Mouse (Mus musculus) 3T3-L1 (cell line): ENCODE measurements around the gene Rhd.
A peak's percentile ranks its signal among the peaks of the same experiment; 100 is the strongest.
"Not testable (repeated sequence)": the region's sequence is repeated elsewhere in the genome, so short reads cannot be mapped to it uniquely, and the experiment has no call there.

Experiments used
- DNase-seq: peaks from one replicate; pipeline ENCODE4 v3.0.0-alpha.2; 2015; ENCODE audit warnings: low read depth, low spot score

Rhd gene

DNA sequence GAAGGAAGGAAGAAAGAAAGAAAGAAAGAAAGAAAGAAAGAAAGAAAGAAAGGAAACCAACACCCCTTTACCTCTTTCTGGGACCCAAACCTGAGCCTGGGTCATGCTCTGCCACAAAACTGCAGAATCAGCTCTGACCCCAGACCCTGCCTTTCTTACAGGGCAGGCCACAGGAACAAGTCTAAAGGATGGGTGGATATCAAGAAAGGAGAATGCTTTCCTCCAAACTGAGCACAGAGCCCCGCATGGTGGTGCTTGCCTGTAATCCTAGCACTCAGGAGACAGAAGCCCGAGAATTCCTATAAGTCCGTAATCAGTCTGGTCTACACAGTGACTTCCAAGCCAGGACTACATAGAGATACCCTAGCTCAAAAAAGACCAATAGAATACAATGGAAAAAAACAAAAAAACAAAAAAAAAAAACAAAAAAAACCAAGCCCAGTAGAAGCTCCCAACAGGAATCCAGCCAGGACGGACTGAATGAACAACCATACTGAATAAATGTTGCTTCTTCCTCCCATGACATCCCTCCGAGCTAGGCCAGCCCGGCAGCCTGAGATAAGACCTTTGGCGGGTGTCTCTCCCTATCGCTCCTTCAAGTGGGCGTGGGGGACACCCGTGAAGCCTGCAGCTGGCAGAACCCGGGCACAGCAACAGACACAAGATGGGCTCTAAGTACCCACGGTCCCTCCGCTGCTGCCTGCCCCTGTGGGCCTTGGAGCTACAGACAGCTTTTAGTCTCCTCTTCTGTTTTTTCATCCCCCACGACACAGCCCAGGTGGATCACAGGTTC, at the start of gene Rhd:
Gene Rhd (plus strand): TSS at position 600 of the 793 bp plus-strand sequence.
- no peak for DNase-seq

DNA sequence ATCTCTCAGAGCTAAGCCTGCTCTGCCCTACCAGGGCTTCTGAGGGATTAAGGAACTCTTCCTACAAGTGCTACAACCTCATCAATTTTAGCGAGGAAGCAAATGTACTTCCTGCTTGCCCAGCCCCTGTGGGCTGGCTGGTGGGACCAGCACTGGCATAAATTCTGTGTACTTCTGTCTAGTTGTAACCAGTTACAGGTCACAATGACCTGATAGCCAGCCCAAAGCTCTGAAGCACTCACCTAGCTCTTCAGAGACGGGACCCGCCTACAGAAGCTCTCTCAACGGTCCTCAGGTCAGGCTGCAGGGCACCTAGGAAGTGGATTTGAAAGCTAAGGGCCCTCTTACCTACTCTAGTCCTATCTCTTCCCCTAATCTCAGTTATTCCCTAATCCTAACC, 46.6 kb upstream of the Rhd start:
- DNase-seq = no peak

DNA sequence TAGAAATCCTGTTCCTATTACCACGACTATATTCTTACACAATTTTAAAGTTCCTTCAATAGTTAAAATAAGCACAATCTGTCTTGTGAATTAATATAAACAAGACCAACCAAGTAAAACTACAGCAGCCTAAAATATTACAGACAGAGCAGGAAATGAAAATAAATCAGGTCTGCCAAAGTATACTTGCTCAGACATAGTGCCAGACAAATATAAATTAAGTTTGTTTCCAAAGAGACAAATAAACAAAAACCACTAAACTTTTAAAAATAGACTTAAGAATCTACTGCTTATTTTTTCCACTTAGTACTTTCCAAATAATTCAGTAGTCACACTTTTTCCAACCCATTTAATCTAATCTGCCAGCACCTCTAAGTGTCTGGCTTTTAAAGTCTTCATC, 43.3 kb upstream of the Rhd start:
- no peak for DNase-seq

DNA sequence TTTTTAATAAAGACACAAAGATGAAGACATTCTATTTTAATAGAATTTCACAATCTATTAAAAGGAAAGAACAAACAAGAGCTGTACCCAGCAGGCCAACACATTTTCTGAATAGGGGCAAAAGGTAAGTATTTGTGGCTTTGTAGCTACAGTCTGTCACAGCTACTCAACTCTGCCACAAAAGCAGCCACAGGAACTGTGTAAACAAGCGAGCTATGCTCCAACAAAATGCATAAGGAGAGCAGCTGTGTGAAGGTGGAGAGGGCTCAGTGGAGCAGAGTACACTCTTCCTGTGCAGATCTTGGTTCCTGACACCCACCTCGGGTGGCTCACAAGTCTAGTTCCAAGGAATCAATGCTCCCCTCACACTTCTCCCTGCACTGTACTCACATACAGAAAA, 40.8 kb upstream of the Rhd start:
- no peak for DNase-seq

DNA sequence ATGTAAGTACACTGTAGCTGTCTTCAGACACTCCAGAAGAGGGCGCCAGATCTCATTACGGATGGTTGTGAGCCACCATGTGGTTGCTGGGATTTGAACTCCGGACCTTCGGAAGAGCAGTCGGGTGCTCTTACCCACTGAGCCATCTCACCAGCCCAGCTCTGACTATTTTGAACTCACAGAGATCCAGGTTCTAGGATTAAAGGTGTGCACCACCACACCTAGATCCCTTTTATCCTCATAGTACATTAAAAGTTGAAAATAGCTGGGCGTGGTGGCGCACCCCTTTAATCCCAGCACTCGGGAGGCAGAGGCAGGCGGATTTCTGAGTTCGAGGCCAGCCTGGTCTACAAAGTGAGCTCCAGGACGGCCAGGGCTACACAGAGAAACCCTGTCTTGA, 38.5 kb upstream of the Rhd start:
- not testable (repeated sequence) for DNase-seq

DNA sequence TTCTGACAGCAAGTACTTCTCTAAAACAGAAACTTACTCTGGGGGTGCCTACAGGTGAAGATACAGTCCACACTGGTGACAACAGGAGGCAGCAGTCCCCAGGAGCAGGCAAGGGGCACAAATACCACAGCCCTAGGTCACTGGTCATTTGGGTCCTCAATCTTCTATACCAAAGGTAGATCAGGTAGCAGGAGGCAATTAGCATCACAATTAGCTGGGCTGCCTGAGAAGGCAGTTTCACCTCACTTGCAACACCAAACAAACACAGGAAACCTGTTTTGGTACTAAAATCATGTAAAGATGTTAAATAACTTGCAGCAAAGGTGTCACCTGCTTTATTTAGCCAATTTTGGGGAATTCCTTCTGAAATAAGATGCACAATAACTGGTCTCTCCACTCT, 38.0 kb upstream of the Rhd start:
- no peak for DNase-seq

DNA sequence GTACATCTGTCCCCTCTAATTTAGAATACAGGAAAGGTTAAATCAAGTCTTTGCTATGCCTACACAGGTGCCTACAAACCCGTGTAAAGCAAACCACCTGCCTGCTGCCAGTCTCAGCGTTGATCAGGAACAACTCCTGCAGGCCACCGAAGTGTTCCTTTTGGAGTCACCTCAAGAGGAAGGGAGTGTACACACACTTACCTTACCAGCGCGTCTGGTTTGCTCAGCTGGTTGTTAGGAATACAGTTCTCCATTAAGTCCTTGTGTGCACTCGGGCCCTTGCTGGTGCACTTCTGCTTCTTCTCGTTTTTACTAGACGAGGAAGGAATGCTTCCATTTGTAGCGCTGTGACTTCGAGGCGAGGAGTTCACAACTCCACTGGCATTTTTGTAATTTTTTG, 36.5 kb upstream of the Rhd start:
- no peak for DNase-seq

DNA sequence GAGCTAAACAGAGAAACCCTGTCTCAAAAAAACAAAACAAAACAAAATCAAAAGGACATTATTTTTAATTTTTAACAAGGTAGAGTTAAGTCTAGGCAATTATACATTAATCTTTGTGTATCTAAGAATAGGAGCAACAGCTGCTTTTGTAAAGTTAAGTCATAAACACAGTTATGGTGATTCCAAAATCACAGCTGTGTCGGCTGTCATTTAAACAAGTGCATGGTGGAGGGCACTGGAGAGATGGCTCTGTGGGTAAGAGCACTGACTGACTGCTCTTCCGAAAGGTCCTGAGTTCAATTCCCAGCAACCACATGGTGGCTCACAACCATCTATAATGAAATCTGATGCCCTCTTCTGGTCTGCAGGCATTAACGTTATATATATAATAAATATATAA, 32.4 kb upstream of the Rhd start:
- DNase-seq = no peak

DNA sequence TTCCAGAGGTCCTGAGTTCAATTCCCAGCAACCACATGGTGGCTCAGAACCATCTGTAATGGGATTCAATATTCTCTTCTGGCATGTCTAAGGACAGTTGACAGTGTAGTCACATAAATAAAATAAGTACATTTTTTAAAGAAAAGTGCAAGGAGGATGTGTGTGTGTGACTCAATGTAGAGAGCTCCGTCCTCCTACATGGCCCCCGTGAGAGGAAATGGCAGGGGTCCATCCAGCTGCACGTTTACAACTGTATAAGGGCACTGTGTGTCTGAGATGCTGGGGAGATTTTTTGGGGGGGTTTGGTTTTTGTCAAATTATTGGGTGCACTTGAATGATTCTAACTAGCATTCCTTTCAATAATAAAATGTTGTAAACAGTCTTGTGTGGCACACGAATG, 28.9 kb upstream of the Rhd start:
- no peak for DNase-seq

DNA sequence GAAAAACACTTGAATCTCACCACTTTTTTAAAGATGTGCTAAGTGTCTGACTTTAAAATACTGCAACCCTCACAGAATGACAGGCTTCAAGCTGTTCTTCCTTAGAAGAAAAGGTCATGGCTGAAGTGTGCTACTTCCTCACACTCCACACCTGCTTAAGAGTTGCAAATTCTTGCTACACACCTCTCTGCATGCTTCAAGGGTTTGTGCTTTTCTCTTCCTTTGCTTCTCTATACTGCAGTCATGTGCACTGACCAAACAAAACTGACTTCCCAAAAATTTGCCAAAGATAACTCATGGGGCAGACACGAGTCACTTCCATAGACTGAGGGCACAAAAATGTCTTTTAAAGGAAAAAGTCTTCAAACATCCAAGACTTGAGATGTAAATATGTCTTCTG, 26.1 kb upstream of the Rhd start:
- DNase-seq = peak; percentile 58

DNA sequence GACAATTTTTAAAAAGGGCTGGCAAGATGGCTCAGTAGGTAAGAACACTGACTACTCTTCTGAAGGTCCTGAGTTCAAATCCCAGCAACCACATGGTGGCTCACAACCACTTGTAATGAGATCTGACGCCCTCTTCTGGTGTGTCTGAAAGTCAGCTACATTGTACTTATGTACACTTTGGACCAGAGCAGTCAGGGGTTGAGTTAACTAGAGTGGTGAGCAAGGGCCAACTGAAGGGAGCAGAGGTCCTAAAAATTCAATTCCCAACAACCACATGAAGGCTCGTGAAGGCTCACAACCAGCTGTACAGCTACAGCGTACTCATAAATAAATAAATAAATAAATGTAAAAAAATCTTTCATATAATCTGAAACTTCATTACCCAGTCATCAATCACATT, 25.6 kb upstream of the Rhd start:
- DNase-seq = not testable (repeated sequence)

DNA sequence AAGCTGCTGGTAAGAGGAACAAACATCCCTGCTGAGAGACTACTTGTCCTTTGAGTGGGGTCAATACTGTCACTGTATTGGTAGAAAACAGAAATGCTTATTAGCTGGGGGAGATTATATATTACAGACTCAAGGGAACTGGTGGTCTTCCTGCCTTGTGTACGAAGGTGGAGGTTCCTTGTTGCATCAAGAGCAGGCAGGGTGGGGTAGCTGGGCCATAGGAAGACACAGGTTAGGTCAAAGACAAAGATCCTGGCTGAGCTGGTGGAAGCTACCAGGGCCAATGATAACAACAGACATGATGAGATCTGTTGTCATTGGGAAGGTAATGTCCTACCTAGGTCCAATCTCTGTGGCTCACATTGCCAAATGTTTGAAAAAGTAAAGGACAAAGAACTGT, 24.1 kb upstream of the Rhd start:
- DNase-seq = no peak

DNA sequence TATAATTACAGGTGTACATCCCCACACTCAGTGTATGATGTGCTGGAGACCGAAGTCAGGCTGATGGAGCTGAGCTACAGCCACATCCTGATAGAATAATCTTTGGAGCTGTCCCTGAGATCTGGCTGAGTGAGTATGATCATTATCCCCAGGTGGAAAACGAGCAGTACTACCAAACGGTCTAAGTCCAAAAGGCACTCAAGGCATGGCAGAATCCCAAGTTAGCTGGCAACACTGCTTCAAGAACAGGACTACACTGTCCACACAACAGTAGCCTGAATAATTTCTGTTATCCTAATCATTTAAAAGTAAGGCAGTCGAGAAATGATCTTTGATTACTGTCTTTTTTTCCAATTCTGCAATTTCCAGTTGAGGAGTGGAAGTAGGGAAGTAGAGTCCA, 20.8 kb upstream of the Rhd start:
- no peak for DNase-seq

DNA sequence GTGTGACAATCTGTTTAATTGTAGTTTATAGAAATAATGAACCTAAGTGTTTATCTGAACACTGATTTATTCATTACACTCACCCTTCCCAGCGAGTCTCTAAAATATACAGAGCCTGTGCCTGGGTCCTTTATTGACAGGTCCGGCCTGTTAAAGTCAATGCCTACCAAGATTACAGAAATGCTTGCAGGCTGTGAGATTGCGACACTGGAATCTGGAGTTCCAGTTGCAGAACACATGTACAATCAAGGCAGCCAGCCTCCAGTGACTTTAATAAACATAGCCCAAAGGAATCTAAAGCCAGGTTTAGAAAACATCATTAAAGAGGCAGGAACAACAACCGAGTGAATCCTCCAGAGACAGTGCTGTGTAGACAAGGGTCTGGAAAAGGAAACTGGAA, 16.7 kb upstream of the Rhd start:
- peak; percentile 50 for DNase-seq

DNA sequence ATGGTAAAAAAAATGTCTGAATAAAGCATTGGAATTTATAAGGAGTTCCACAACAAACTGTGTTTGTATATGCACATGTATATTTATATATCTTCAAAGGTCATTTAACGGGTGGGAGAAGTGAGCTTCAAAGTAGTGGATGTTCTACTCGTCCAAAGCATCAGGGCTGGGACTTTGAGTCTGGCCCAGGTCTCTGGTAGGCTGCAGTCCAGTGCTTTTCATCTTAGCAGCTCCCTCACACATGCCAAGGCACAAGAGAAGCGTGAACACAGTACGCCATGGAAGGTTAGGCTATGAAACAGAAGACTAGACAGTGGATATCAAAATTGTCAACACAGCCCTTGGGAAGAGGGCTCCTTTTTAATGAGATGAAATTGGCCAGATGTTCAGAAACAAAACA, 13.8 kb upstream of the Rhd start:
- no peak for DNase-seq

DNA sequence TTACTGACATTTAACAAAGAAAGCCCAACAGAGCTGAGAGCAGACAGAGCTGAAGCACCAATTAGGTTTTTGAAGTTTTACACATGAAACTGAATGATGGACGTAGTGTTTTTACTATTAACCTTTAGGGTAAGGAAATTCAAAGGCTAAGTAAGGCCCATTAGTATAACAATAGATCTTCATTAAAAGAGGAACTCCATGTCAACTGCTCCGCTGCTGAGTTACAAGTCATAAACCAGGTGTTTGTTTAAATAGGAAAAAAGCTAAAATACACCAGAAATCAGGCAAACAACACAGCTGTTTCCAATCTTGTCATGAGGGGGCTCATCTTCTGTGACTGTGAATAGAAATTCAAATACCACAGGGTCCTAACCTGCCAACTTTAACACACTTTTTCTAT, 13.1 kb upstream of the Rhd start:
- DNase-seq = no peak

DNA sequence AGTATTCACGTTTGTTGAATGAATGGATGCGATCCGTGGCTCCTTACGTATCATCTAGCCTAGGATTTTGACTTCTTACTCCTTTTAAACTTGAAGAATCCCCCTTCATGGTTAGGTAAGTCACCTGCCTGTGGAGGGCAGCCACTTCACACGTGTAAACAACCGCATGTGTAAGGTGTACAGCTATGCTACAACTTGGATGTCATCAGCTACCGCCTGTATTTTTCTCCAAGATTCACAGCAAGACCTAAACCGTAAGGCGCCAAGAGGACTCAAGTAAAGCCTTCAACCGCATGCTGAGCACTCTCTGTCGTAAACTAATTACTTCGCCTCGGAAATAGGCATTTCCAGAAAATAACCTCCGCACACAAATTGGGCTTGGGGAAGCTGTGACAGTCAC, 12.5 kb upstream of the Rhd start:
- peak; percentile 25 for DNase-seq

DNA sequence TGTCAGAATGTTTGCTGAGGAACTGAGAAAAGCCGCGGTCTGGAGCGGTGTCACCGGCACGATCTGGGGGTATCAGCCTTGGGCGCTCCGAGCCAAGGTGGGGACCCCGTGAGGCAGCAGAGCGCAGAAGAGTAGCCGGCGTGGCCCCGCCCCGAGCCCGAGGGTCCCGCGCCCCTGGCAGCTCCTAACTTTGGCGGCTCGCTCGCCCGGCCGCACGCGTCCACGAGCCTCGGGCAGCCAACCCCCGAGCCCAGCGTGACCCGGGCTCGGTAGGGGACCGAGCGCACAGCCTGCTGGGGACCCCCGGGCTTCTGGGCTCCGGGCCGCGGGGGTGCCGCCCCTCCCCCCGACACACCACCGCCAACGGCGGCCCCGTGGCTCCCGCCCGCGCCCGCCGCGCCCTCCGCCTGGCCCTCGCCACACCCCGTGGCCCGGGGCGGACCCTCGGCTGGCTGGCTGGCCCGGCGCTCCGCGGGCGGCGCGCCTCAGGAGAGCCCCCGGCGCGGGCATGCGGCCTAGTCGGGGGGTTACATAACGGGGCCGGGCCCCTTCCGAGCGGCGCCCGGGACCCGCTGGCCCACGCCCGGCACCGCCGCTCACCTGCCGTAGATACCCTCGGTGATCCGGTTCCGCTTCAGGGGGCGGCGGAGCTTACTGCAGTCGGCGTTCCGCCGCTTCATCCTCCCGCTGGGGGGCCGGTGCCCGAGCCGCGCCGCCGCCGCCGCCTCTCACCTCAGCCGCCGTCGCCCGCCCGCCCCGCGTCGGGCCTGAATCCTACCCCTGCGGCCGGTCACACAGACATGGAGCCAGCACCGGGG, 11.7 kb upstream of the Rhd start:
- DNase-seq = peak; percentile 18

DNA sequence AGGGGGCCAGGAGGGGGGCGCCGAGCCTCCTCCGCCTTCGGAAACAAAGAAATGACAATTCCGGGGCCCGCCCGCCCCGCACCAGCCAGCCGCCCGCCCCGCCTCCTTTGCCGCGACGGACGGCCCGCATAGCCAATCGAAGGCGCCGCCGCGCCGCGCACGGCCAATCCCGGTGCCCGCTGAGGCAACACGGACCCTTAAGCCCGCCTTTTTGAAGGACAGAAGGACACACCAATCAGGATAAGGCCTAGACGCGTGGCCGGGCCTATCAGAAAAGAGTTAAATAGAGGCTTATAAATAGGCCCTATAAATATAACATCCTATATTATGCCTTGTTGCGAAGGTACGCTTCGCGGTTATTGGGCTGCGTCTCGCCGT, 11.1 kb upstream of the Rhd start, which contains the start of gene Maco1:
Gene Maco1 (minus strand): TSS at position 87 of the 378 bp plus-strand sequence.
- peak; percentile 98 for DNase-seq

DNA sequence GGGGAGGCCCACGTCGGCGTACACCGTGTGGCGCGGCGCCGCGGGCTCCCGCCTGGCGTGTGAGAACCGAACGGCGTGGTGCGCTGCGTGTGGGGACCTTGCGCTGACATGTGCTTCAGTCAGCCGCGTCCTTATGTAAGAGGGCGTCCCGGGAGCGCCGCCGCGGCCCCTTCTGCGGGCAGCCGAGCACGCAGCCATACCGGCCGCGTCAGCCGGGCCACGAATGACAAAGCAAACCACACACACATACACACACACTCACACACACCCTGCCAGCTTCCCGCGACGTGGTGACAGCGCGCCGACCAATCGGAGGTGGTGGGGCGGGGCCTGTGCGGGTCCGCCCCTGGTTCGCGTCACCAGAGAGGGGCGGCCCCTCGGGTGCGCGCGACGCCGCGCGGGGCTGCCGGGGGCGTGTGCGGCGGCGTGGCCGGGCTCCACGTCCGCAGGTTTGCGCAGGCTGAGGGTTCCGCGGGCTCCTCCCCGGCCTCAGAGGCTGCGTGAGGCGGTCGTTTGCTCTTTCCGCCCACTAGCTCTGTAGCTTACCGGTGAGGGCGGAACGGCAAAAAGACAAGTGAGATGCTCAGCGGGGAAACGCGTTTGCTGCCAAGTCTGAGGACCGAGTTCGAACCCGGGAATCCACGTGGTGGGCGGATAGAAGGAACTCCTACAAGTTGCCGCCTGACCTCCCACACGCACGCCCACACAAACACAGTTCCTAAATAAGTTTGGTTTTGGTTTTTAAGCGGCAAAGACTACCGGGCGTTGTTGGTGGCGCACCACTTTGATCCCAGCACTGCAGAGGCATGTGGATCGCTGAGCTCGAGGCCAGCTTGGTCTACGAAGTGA, 10.5 kb upstream of the Rhd start:
- DNase-seq = peak; percentile 79

DNA sequence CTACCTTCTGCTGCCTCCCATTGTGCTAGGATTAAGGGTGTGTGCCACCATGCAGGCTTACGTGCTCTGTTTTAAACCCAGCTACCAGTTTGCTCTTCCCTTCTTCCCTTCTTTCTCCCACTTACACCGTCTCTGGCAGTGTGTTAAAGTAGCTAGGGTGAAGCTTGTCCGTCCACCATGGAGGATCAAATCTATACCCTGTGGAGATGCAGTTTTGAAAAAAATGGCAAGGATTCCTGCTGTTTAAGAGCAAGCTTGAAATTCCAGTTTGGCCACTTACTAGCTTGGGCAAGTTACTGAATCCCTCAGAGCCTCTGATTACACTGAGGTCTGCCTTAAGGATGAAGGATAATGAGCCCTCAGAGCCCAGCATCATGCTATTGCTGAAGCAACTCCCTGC, 9.0 kb upstream of the Rhd start:
- no peak for DNase-seq

DNA sequence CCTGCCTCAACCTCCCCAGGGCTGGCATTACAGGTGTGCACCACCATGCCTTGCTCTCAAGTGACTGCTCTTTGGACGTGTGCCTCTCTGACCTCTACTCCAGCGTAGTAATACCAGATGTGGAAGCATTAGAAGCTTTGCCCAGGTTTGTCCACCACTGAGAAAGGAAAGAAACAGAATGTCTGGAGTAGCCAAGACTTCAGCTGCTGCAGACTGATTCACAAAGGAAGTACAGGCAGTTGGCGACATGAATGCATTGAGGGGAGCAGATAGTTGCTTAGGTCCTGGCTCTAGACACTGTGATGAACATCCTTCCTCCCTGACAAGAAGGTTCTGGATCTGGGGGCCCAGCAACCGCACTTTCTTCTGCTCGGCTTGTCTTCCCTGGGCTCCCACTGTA, 8.3 kb upstream of the Rhd start:
- DNase-seq = no peak
